Mouse (Mus musculus): Measurements from ENCODE around the gene Smu1.
"Not testable (repeated sequence)": the region's sequence is repeated elsewhere in the genome, so short reads cannot be mapped to it uniquely, and the experiment has no call there.

Gene Smu1

DNA sequence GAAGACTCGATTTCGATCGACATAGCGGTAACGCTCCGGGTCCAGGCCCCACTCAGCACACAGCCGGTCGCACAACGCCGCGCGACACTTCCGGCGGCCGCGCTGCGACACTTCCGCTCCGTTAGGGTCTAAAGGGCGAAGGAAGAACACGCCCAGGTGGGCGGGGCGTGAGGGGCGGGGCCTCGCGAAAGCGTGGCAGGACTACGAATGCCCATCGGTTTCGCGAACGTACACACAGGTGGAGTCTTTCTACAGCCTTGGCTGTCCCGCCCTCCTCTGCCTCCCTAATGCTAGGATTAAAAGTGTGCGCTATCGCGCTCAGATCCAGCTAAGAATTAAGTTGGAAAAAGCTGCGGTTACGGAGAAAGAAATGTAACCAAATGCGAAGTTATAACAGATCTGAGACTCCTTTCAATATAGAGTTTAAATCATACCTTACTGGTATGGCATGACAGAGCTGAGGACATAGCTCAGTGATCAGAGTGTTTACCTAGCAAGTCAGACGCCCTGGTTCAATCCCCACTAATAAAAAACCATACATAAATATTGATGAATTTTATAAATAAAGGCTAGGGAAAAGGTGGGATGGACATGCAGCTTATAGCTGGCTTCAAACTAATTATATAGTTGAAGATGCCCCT lies at the start of gene Smu1:
Gene Smu1 (minus strand): TSS at position 144 of the 641 bp plus-strand sequence.
- in situ Hi-C loops (cut with MseI, MboI) = no loop called here

DNA sequence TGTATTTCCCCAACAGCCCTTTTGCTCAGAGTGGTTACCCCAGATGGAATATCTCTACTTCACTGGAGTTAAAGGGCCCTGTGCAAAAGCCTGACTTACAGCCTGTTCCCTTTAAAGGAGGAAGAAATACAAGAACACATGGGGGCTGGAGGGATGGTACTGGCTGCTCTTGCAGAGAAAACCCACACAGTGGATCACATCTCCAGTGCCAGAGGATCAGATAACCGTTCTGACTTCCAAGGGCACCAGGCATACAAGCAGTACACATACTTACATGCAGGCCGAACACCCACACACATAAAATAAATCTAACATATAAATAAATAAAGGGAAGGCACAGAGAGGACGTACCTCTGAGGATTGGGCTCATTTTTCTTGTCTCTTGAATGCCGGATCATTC lies 49.7 kb upstream of the Smu1 start:
- in situ Hi-C loops (cut with MseI, MboI) = no loop called here

DNA sequence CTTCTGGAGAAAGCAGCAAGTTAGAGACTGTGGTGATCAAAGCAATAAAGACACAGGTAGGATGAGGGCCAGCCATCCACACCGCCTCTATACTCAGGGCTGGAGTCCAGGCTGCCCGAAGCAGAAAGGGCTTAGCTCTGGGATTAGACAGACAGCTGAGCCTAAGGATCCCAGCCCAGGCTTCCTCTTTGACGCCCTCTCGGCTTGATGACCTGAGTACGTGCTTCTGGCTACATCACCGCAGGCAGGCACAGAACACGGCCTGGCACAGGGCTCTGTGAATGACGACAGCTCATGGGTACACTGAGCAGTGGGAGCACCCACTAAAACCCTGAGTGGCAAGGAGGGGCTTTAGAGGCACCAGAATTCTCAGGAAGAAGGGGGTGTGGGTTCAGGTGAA lies 47.7 kb upstream of the Smu1 start:
- in situ Hi-C loops (cut with MseI, MboI) = no loop called here

DNA sequence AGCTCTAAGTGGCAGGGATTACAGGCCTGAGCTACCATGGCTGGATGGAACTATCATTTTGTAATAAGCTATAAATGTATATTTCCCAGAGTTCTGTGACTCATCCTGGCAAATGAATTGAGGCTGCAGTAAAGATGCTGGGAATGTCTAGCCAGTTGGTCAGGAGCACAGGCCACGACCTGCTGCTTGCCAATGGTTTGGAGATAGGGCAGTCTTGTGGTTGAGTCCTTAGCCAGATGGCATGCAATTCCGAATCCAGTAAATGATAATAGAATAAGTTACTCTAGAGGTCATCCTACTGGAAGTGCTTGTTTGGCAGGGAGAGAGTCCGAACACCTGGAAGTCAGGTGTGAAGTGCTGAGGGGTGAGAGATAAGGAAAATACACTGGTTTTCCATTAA lies 45.1 kb upstream of the Smu1 start:
- in situ Hi-C loops (cut with MseI, MboI) = no loop called here

DNA sequence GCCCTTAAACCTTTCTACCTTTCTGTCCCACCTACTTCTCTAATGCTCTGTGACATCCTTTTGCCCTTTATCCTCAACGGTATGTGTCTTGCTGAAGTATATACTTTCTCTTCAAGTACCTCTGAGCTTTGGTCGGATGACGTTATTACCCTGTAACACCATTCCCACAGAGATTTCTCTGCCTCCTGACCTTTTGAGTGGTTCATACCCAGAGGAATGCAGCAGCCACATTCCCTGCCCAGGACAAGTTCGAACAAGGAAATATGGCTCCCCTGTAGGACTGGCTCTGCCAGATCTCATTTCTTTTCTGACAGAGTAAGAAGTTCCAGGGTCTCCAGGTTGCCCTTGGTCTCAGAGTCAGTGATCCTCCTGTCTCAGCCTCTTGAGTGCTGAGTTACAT lies 44.2 kb upstream of the Smu1 start:
- in situ Hi-C loops (cut with MseI, MboI) = no loop called here

DNA sequence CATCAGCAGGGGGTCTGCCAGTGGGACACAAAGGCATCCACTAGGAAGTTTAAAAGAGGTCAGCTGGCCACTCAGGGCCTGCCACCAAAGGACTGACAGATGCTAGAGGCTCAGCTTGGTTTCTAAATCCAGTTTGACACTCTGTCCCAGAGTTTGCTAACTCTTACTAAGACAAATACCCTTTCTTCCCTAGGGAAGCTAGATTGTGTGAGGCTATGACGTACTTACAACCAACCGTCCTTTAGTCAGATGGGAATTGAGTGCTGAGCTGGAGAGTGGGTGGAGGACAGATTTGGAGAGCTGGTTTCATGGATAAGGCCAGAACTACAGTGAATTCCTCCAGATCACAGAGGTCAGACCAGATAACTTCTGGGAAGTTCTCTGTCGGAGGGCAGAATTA lies 43.1 kb upstream of the Smu1 start:
- in situ Hi-C loops (cut with MseI, MboI) = no loop called here

DNA sequence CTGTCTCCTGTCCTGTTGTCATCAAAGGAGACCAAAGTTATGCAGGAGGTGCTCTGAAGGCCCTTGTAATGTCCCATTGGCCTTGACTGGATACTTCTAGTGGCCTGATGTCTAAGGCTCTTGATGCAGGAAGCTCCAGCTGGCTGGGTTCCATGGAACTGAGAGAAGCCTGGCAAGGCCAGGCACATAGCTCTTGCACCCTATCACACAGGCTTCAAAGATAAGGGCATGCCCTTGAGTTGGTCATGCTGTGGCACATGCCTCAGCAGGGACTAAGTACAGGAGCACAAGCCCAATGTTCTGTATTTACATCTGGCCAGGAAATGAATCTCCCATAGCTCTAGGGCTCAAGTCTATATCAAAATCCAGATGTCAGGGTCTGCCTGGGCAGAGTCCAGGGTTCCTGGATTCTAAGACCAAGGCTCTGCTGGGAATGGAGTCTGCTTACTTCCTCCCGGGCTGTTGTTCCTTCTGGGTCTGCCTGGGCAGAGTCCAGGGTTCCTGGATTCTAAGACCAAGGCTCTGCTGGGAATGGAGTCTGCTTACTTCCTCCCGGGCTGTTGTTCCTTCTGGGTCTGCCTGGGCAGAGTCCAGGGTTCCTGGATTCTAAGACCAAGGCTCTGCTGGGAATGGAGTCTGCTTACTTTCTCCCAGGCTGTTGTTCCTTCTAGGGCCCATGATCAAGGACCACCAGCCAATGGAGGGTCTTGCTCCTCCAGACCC lies 41.3 kb upstream of the Smu1 start:
- in situ Hi-C loops (cut with MseI, MboI) = not testable (repeated sequence)

DNA sequence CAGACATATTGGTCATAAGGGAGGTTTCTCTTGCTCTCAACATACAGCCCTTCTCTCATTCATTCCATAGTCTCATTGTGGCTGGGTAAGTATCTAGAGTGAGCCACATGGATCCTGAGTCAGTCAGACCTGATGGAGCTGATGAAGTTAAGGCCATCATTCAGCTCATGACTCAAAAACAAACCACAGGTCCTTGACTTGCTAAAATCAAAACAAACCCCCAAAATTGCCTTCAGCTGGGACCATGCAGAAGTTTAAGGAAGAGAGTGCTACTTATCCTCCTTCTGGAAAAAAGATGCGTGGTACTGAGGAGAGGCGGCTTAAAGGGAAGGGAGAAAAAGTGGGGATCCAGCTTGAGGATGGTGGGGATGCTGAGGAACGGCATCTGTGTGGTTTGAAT lies 38.0 kb upstream of the Smu1 start:
- in situ Hi-C loops (cut with MseI, MboI) = no loop called here

DNA sequence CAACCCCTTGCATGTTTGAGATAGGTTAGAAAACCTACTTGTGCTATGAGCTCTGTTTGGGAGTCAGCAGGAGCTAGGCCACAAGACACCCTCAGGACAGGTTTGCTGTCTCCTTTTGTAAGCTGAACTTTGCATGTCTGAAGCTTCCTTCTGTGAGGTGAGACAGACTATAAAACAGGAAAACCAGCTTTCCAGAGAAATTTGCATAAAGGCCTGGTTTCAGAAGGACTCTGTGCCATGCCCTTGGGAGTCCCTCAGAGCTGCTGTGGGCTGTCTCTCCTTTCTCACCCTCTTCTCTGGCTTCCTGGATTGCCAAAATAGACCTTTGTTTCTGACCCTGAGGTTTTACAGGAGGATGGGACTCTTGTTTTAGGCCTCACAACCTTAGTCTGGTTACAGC lies 36.6 kb upstream of the Smu1 start:
- in situ Hi-C loops (cut with MseI, MboI) = no loop called here

DNA sequence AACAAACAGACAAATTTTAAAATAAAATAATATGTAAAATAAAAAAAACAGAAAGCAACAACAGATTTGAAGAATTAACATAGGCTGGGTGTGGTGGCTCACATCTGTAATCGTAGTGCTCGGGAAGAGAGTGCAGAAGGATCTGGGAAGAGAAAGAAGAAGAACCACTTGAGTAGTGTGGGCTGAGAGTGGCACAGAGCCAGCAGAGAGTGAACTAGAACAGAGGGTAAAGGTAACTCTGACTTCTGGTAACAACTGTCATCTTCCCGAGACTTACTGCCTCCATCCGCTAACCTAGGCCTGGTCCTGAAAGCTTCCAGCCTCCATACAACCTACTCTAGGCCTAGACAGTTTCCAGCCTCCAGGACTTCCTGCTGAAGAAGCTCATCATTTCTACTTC lies 33.5 kb upstream of the Smu1 start:
- in situ Hi-C loops (cut with MseI, MboI) = no loop called here

DNA sequence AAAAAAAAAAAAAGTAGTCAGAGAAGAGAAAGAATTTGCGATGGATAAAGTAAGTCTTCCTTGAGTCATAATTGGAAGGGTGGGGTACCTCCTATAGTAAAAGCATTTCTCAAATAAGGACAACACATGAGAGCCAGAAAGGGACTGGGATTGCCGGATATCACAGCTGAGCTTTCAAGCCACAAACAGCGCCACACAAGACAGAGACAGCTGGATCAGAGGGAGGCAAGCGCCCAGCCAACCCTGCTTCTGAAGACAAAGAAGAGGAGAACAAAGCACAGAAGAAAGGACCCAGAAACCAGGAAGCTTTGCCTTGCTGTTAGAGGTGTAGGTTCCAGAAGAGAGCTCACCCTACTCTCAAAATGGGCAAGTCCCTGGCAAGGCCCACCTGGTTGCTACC lies 28.9 kb upstream of the Smu1 start:
- in situ Hi-C loops (cut with MseI, MboI) = no loop called here

DNA sequence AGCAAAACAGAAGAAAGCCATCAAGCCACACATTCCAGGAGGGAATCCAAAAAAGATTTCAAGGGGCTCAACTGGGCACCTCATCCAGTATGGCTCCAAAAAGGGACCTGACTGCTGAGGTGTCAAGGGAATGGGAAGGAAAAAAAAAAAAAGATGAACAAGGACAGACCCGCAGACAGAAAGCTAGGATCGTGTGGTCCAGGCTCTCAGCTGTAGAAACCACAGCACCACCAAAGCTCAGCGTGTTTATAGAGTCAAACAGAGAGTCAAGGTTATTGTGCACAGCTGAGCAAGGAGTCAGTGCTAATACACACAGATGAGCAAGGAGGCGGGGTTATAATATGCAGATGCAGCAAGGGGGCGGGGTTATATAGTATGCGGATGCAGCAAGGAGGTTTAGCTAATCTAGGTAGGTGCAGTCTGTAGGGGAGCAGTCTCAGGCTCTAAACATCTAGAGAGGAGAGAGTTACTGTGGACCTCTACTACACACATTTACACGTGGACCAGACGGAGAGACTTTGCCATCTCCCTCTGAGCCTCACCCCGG lies 28.0 kb upstream of the Smu1 start:
- in situ Hi-C loops (cut with MseI, MboI) = no loop called here

DNA sequence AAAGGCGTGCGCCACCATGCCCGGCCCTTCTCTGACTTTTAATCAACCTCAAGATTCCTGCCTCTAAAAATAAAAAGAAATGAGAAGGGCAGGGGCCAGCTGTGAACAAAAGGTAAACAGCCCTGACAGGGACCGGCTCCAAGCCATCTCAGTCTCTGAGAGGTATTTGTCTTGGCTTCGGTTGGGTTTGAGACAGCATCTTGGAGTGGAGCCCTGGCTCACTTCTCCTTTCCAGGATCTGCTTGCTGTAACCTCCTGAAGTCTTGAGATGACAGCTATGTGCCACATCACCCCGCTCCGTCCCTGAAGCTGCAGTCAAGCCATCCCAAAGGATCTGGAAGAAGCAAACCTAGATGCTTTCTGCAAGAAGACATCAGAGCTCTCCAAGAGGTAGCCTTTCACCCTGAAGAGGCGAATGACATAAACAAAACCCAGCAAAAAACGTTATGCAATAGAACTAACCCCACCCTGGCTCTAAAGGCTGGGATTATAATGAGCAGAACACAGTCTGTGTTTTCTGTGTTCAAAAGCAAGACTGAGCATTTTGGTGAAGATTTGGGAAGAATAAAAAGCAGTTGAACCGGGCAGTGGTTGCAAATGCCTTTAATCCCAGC lies 26.9 kb upstream of the Smu1 start:
- in situ Hi-C loops (cut with MseI, MboI) = no loop called here

DNA sequence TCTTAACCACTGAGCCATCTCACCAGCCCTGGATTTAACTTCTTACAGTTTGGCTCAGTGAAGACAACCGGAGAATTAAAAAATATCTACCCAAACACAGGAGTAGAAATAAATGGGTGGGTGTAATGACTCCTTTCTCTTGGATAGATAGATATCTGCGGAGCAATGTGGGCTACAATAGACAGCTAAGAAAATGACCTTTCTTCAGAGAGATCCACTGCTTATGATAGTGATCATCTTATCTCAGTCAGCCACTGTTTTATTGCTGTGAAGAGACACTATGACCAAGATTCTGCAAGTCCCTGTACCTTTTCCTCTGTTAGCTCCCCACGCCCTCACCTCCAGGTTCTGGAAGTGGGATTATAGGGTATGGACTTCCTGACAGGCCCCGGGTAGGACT lies 25.3 kb upstream of the Smu1 start:
- in situ Hi-C loops (cut with MseI, MboI) = no loop called here

DNA sequence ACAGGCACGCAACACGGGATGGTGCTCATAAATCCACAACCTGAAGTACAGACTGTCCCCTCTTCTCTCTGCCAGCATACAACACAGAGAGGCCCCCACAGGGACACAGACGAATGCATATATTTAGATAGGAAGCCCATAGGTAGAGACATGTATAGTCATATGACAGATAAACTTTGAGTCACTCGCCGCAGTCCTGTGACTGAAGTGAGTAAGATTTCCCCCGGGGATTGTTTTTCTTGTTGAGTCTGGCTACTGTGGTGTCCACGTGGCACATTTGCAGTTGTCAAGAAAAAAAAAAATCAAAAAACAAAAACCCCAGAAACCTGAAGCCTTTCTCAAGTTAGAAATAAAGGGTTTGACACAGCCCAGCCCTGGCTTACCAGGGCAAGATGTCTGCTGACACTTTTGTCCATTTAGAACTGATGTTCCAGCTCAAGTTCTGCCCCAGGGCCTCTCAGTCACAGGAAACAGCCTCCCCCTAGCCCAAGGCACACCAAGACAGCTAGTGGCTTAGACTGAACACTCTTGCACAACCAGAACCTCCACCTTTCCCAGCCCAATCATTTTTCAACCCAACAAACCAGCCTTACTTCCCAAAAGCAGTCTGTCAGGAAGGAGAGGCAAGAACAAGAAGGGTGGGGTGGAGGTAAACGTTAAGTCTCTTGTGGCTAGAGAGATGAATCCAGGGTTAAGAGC lies 24.2 kb upstream of the Smu1 start:
- in situ Hi-C loops (cut with MseI, MboI) = no loop called here

DNA sequence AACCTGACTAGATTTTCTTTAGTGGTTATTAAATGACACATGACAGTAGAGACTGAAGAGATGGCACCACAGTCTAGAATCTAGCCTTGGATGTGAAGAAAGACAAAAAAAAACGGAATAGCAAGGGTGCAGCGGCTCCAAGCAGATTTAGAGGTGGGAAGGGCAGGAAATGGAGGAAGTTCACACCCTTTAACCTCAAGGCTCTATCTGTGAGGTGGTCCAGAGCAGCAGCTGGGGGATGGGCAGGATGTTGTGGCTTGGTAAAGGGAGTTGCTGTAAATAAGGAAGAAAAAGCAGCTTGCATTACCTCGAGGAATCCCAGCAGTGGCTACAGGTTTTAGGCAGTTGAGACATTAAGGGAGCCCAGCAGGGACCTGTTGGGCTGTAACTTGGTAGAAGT lies 23.4 kb upstream of the Smu1 start:
- in situ Hi-C loops (cut with MseI, MboI) = no loop called here

DNA sequence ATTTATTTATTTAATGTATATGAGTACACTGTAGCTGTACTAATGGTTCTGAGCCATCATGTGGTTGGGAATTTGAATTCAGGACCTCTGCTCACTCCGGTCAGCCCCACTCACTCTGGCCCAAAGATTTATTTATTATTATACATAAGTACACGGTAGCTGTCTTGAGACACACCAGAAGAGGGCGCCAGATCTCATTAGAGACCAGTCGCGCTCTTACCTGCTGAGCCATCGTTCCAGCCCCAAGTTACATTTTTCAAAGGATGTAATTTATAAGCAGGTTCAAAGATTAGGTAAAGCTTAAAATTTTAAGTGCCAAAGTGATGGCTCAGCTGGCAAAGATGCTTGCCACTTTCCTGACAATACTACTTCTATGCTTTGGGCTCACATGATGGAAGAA lies 20.9 kb upstream of the Smu1 start:
- in situ Hi-C loops (cut with MseI, MboI) = no loop called here

DNA sequence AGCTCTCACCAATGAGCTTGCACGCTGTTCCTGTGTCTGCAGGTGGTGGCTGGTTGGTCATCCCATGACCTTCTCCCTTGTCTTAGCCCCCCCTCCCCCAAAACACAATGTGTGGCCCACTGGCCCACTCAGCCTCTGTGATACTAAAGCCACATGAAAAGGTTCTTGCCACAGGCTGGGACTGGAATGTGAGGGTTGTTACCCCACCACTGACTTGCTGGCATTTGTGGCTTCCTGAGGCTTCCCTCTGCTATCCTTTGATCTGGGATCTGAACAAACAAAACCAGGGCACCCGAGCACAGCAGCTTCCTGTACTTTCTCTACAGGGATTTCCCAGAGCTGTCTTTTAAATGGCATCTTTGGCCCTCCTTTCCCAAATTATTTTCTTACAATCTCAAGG lies 19.4 kb upstream of the Smu1 start:
- in situ Hi-C loops (cut with MseI, MboI) = no loop called here

DNA sequence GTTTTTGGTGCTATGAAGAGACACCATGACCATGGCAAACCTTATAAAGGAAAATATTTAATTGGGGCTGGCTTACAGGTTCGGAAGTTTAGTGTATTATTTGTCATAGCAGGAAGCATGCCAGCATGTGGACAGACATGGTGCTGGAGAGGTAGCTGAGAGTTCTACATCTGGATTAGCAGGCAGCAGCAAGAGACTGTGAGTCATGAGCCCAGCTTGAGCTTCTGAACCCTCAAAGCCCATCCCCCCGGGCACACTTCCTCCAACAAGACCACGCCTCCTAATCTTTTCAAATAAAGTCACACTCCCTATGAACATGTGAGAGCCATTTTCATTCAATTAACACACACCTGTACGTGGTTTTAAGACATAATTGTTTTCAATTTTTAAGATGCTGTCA lies 18.7 kb upstream of the Smu1 start:
- in situ Hi-C loops (cut with MseI, MboI) = no loop called here

DNA sequence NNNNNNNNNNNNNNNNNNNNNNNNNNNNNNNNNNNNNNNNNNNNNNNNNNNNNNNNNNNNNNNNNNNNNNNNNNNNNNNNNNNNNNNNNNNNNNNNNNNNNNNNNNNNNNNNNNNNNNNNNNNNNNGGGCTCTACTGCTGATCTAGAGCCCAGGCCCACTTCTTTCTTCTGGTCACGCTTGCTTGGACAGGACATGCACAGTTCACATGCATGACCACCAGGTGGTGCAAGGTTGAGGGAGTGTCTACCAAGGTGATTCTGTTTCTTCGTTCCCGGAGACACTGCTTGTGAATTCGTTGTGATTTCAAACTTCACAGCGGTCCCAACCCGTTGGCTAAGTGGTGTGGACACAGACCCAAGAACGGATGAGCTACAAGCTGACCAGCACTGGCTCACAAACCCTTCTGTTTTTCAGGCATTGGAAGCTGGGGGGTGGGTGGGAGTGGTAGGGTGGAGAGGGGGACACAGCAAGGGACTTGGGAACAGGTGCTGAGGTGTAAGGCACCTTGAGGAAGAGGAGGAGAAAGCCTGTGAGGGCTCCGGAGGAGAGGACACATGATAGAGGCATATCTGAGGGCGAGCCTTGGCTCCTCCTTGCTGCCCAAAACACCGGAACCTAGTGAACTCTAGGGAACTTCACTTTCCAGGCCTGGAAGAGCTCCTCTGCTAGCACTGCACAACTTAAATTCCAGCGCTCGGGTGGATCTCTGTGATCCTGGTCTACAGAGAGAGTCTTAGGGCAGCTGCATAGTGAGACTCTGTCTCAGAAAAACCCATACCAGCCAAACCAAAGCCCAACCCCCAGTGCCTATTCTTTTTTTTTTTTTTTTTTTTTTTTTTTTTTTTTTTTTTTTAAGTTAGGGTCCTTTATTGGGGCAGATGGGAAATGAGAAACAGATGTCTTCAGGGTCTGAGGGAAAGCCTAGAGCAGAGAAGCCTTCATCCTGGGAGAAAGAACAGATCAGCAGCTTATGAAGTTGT lies 16.8 kb upstream of the Smu1 start:
- in situ Hi-C loops (cut with MseI, MboI) = loop anchor here (5.0 kb wide), 1 partner anchor 133 kb away; no protein-coding TSS in a partner anchor

DNA sequence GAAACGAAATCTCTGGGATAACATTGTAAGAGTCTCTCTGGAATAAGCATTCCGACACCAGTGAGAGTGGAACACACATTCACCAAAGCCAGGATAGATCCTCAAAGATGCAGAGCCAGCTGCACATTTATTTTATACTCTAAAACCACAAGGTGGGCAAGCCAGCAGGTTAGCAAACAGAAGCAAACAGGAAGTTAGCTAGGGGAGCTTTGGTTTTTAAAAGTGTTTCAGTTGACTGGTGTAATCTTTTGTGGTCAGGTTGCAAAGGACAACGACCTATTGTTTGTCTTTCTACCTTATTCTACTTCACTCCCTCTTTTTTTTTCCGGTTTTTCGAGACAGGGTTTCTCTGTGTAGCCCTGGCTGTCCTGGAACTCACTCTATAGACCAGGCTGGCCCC lies 2.2 kb upstream of the Smu1 start:
- in situ Hi-C loops (cut with MseI, MboI) = no loop called here
